Mouse (Mus musculus) megakaryocyte, embryonic 14.5 days (primary cell): ENCODE data around the gene Stap1. TPM values are rescaled to one million over a fixed set of nuclear protein-coding genes. Genes with fewer than 3 reads are reported as not detected.

Source experiments
- H3K27me3 ChIP-seq: replicated peaks from 2 replicates; pipeline ENCODE3; 2012; ENCODE audit warnings: inconsistent platforms
- H3K36me3 ChIP-seq: replicated peaks from 2 replicates; pipeline ENCODE3; 2012; ENCODE audit warnings: low read length, inconsistent platforms, mixed read lengths
- H3K4me1 ChIP-seq: 2 replicates; pipeline ENCODE4 v1.6.1; 2012; ENCODE audit warnings: inconsistent platforms
- H3K4me3 ChIP-seq: replicated peaks from 2 replicates; pipeline ENCODE3; 2012; ENCODE audit warnings: moderate library complexity, mild to moderate bottlenecking, inconsistent platforms
- H3K9me3 ChIP-seq: 2 replicates; pipeline ENCODE4 v1.6.1; 2012; ENCODE audit warnings: inconsistent platforms
- FLI1 ChIP-seq: IDR thresholded peaks from 2 replicates; pipeline ENCODE4 v1.6.1; 2012; ENCODE audit warnings: low read length, inconsistent platforms, mixed read lengths
- GATA1 ChIP-seq: IDR thresholded peaks from 3 replicates; pipeline ENCODE4 v1.6.1; 2012; ENCODE audit warnings: mixed read lengths, low read length, inconsistent platforms, borderline replicate concordance
- polyA plus RNA-seq: library from polyadenylated mRNA; stranded (reverse); fragments of >175 nt; gene quantifications from 2 replicates; pipeline ENCODE4 v1.2.3, GENCODE M21; 2012; ENCODE audit warnings: low replicate concordance; ENCODE audit not compliant: insufficient read depth

Gene Stap1
- polyA plus RNA-seq, 1 experiment, result 0.97 TPM

- Histone ChIP-seq H3K4me3 (no peak overlapping the region), H3K27me3 (no peaks in the 10 kb centered on the region), H3K36me3 (peaks cover 39% of the 10 kb centered on the region), H3K4me1 (peaks cover 75% of the 10 kb centered on the region), H3K9me3 (no peaks in the 10 kb centered on the region)
- TF ChIP-seq FLI1, result no peak
- no peak for TF ChIP-seq GATA1
These were observed 12.4 kb downstream of the Stap1 start for GRCm38 (mm10) chr5:86083987-86084386.

DNA sequence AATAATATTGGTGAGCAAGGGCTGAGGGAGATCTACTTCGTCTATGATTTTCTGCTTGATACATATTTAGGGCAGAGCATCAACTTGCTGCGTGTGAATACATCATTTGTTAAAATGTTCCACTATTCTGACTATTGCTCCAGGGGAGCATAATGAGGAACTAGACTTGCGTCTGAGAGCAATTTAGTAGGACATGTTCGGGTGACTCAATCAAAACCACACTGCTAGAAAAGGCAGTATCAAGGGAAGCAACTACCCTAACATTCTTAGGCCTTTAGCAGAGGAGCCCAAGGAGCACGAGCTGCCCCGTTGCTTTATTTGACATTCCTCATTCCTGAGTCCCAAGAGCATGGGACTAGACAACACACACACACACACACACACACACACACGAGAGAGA lies 13.4 kb downstream of the Stap1 start:
- Histone ChIP-seq H3K4me3 (no peak overlapping the region), H3K4me1 (peaks cover 67% of the 10 kb centered on the region), H3K27me3 (no peaks in the 10 kb centered on the region), H3K36me3 (peaks cover 34% of the 10 kb centered on the region), H3K9me3 (no peaks in the 10 kb centered on the region)
- TF ChIP-seq FLI1 (no peak), GATA1 (no peak)

GRCm38 (mm10) chr5:86086751-86087150 lies 15.2 kb downstream of the Stap1 start:
- no peaks in the 10 kb centered on the region for H3K9me3 ChIP-seq
- no peaks in the 10 kb centered on the region for H3K27me3 ChIP-seq
- peaks cover 55% of the 10 kb centered on the region for H3K4me1 ChIP-seq
- TF ChIP-seq GATA1, result no peak
- no peak for TF ChIP-seq FLI1
- peaks cover 36% of the 10 kb centered on the region for H3K36me3 ChIP-seq
- peak overlapping the region; percentile 7 for H3K4me3 ChIP-seq

- H3K9me3 ChIP-seq, result no peaks in the 10 kb centered on the region
- peaks cover 28% of the 10 kb centered on the region for H3K4me1 ChIP-seq
- H3K36me3 ChIP-seq, result peaks cover 61% of the 10 kb centered on the region
- no peaks in the 10 kb centered on the region for H3K27me3 ChIP-seq
- no peak overlapping the region for H3K4me3 ChIP-seq
- TF ChIP-seq GATA1, result no peak
- no peak for TF ChIP-seq FLI1
These were observed 23.2 kb downstream of the Stap1 start for GRCm38 (mm10) chr5:86094754-86095153.

DNA sequence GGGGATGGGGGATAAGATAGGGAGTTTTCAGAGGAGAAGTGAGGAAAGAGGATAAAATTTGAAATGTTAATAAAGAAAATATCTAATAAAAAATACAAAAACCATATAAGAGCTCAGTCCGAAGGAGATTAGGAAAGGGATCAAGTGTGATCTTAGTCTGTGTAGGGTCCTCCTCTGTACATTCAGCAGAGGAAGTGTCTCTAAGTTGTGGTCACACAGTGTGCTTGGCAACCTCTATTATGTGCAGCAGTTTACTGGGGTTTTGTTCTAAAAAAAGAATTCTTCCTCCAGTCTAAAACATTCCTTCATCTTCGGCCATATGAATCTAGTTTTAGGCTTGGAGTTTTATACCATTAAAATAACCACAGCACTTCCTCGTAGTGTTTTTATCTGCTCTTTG lies 27.4 kb downstream of the Stap1 start:
- H3K36me3 ChIP-seq, result peaks cover 50% of the 10 kb centered on the region
- no peaks in the 10 kb centered on the region for H3K27me3 ChIP-seq
- H3K4me3 ChIP-seq, result no peak overlapping the region
- H3K4me1 ChIP-seq, result peaks cover 40% of the 10 kb centered on the region
- H3K9me3 ChIP-seq, result no peaks in the 10 kb centered on the region
- TF ChIP-seq FLI1 (no peak), GATA1 (no peak)

DNA sequence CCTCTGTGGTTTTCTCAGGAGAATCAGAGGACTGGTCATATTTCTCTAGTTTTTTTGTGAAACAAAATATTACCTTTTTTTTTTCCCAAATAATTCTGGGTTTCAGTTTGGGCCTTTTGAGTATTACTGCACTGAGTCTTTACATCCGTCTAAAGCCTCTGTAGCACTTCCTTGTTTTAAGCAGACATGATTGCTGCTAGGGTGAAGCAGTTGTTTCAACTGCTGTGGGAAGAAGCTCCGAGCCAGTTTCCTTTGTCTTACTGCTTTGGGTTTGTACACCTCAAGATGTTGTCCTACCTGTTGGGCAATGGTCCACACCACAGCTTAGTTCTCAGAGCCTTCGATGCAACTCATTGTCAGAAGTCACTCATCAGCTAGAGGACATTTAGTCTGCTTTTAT lies 29.1 kb downstream of the Stap1 start:
- TF ChIP-seq GATA1 (no peak), FLI1 (no peak)
- H3K9me3 ChIP-seq, result no peaks in the 10 kb centered on the region
- H3K4me3 ChIP-seq, result peak overlapping the region; percentile 46
- peaks cover 46% of the 10 kb centered on the region for H3K36me3 ChIP-seq
- H3K27me3 ChIP-seq, result no peaks in the 10 kb centered on the region
- peaks cover 35% of the 10 kb centered on the region for H3K4me1 ChIP-seq

DNA sequence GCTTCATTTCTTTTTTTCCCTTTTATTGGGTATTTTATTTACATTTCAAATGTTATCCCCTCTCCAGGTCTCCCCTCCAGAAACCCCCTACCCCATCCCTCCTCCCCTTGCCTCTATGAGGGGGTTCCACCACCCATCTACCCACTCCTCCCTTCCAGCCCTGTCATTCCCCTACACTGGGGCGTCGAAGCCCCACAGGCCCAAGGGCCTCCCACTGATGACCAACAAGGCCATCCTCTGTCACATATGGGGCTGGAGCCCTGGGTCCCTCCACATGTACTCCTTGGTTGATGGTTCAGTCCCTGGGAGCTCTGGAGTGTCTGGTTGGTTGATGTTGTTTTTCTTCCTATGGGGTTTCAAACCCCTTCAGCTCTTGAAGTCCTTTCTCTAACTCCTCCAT lies 30.6 kb downstream of the Stap1 start:
- TF ChIP-seq GATA1 (no peak), FLI1 (no peak)
- H3K27me3 ChIP-seq, result no peaks in the 10 kb centered on the region
- no peaks in the 10 kb centered on the region for H3K9me3 ChIP-seq
- H3K36me3 ChIP-seq, result peaks cover 41% of the 10 kb centered on the region
- H3K4me1 ChIP-seq, result peaks cover 31% of the 10 kb centered on the region
- H3K4me3 ChIP-seq, result no peak overlapping the region

DNA sequence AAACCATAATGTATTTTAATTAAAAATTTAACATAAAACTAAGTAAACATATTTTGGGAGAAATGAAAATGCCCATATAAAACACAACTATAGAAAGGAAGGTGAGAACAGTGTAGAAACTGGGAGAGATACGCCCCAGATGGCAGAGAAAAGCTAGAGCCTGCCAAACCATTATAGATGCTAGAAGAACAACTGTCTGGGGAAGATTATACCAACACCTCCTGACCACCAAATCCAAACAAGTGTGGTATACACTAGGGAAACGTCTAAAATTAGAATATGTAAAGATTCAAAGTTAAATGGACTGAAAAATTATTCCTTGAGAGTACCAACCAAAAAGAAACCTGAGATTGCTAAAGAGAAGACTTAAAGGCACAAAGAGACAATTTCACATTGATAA lies 35.1 kb downstream of the Stap1 start:
- no peak overlapping the region for H3K4me3 ChIP-seq
- H3K9me3 ChIP-seq, result no peaks in the 10 kb centered on the region
- TF ChIP-seq FLI1, result no peak
- H3K4me1 ChIP-seq, result no peaks in the 10 kb centered on the region; the same call in 1 of the 2 replicates
- no peaks in the 10 kb centered on the region for H3K27me3 ChIP-seq
- H3K36me3 ChIP-seq, result peaks cover 60% of the 10 kb centered on the region

GRCm38 (mm10) chr5:86111074-86111473 lies 39.5 kb downstream of the Stap1 start:
- Histone ChIP-seq H3K27me3 (no peaks in the 10 kb centered on the region), H3K4me3 (no peak overlapping the region), H3K9me3 (no peaks in the 10 kb centered on the region), H3K36me3 (peaks cover 64% of the 10 kb centered on the region), H3K4me1 (peaks cover 4% of the 10 kb centered on the region; the same call in 1 of the 2 replicates)
- TF ChIP-seq FLI1, result no peak
- TF ChIP-seq GATA1, result no peak

DNA sequence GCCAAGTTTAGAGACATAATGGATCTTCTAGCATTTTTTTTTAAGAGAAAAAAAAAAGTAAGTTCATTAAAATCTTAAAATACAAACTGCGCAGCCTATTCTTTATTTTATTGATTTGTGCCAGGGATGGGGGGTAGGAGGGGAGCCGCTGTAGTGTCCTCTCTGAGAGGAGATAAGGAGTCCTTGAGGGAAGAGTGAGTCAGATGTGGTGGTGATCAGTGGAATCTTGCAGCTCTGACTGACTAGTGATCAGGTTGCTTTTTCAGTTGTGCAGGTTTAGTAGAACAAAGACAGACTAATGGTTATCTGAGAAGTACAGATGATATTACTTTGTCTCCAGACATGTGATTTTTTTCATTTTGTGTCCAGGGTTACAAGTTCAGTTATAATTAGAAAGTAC lies 41.5 kb downstream of the Stap1 start:
- Histone ChIP-seq H3K27me3 (no peaks in the 10 kb centered on the region), H3K4me3 (no peak overlapping the region), H3K36me3 (peaks cover 61% of the 10 kb centered on the region), H3K9me3 (no peaks in the 10 kb centered on the region), H3K4me1 (peaks cover 4% of the 10 kb centered on the region; the same call in 1 of the 2 replicates)
- TF ChIP-seq FLI1 (no peak), GATA1 (no peak)

DNA sequence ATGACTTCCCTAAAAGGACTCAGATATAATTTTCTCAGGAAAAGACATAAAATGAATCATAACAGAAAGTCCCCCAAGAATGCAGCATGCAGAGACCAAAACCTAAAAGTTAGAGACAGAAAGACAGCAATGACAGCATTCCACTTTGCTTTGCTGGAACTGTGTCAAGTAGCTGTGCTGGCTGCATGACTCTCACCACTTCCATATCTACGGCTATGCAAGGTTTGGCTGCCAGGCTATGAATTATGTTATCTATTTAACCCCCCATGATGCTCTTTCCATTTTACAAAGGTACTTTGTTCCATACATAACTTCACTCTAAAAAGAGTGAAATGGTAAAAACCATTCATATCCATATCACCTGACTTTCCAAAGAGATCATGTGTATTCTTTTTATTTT lies 42.5 kb downstream of the Stap1 start:
- no peaks in the 10 kb centered on the region for H3K27me3 ChIP-seq
- H3K9me3 ChIP-seq, result no peaks in the 10 kb centered on the region
- TF ChIP-seq GATA1 (no peak), FLI1 (no peak)
- no peak overlapping the region for H3K4me3 ChIP-seq
- H3K4me1 ChIP-seq, result peaks cover 4% of the 10 kb centered on the region; the same call in 1 of the 2 replicates
- H3K36me3 ChIP-seq, result peaks cover 64% of the 10 kb centered on the region
